Mouse (Mus musculus) bone marrow, adult 2 months (tissue): ENCODE measurements around the gene Aspdh. TPM values are rescaled to one million over a fixed set of nuclear protein-coding genes. Genes with fewer than 3 reads are reported as not detected.

Experiments
- H3K27ac ChIP-seq: fragments of 200-500 bp; 2 replicates; pipeline ENCODE4 v1.5.1; 2012; ENCODE audit warnings: low read depth, mild to moderate bottlenecking, control low read depth, inconsistent platforms, low read length; ENCODE audit not compliant: control insufficient read depth, poor library complexity, insufficient read depth
- H3K4me1 ChIP-seq: fragments of 200-500 bp; 2 replicates; pipeline ENCODE4 v1.6.1; 2011; ENCODE audit warnings: low read length; ENCODE audit not compliant: control insufficient read depth, insufficient read depth
- H3K4me3 ChIP-seq: fragments of 200-500 bp; replicated peaks from 2 replicates; pipeline ENCODE3; 2011; ENCODE audit warnings: mild to moderate bottlenecking, low read depth, low read length, control low read depth; ENCODE audit not compliant: control insufficient read depth
- CTCF ChIP-seq: fragments of 200-500 bp; IDR thresholded peaks from 2 replicates; pipeline ENCODE4 v1.5.1; 2011; ENCODE audit warnings: low read length, control low read depth; ENCODE audit not compliant: control insufficient read depth, insufficient read depth
- POLR2A ChIP-seq: fragments of 200-500 bp; IDR thresholded peaks from 2 replicates; pipeline ENCODE4 v1.6.1; 2011; ENCODE audit warnings: low read depth, mild to moderate bottlenecking, control low read depth, low read length, borderline replicate concordance; ENCODE audit not compliant: control insufficient read depth
- WGBS: fragments of 180-500 bp; shearing (Covaris S2); methylation state at CpG from one replicate; pipeline ENCODE4 v1.1.7; 2018; 5-methylcytosine and 5-hydroxymethylcytosine counted together
- polyA plus RNA-seq: library from polyadenylated mRNA; stranded (reverse); fragments of >200 nt; gene quantifications from 2 replicates; pipeline ENCODE4 v1.2.4, GENCODE M21; 2011; ENCODE audit warnings: low replicate concordance; ENCODE audit not compliant: missing spikeins, insufficient read depth, insufficient read length

The Aspdh gene
- polyA plus RNA-seq, 1 experiment, result not detected

GRCm38 (mm10) chr7:44497361-44498055, 32.3 kb downstream of the Aspdh start:
- H3K4me3 ChIP-seq, result no peak overlapping the region
- WGBS, result 86% methylated on average over 10 of the region's 10 CpGs
- TF ChIP-seq CTCF (no peak), POLR2A (no peak)
- H3K4me1 ChIP-seq, result no peaks in the 10 kb centered on the region; the same call in 1 of the 2 replicates
- H3K27ac ChIP-seq, result no peak overlapping the region; the same call in 1 of the 2 replicates

- TF ChIP-seq CTCF (no peak), POLR2A (no peak)
- H3K27ac ChIP-seq, result no peak overlapping the region
- WGBS, result 65% methylated on average over 1 of the region's 1 CpGs
Observed at GRCm38 (mm10) chr7:44498922-44499321, 33.7 kb downstream of the Aspdh start.

GRCm38 (mm10) chr7:44500046-44500445, 34.9 kb downstream of the Aspdh start:
- no peaks in the 10 kb centered on the region; the same call in 1 of the 2 replicates for H3K4me1 ChIP-seq
- WGBS, result 72% methylated on average over 20 of the region's 20 CpGs
- H3K27ac ChIP-seq, result no peak overlapping the region
- H3K4me3 ChIP-seq, result no peak overlapping the region
- TF ChIP-seq POLR2A (no peak), CTCF (no peak)

More at GRCm38 (mm10) chr7:44498922-44499321, 33.7 kb downstream of the Aspdh start:
- no peak overlapping the region for H3K4me3 ChIP-seq
- H3K4me1 ChIP-seq, result no peaks in the 10 kb centered on the region; the same call in 1 of the 2 replicates

- WGBS, result 20% methylated on average over 5 of the region's 5 CpGs
- TF ChIP-seq CTCF (peak; percentile 87), POLR2A (no peak)
- Histone ChIP-seq H3K4me1 (no peaks in the 10 kb centered on the region), H3K27ac (no peak overlapping the region), H3K4me3 (no peak overlapping the region)
Observed at GRCm38 (mm10) chr7:44501563-44502115, 36.4 kb downstream of the Aspdh start.

GRCm38 (mm10) chr7:44507491-44507890, 42.3 kb downstream of the Aspdh start:
- H3K4me3 ChIP-seq, result no peak overlapping the region
- no peak overlapping the region for H3K27ac ChIP-seq
- H3K4me1 ChIP-seq, result no peaks in the 10 kb centered on the region
- TF ChIP-seq CTCF, result no peak
- no peak for TF ChIP-seq POLR2A

Other genes with a start within 250 kb of the Aspdh start
- gene Klk1b5, start 249.4 kb upstream of the Aspdh start, polyA plus RNA-seq, result not detected in 2 replicates
- 2.4 and 17.2 TPM in 2 replicates for gene Klk1, start 240.0 kb upstream of the Aspdh start, polyA plus RNA-seq
- gene Gm36864, start 229.2 kb upstream of the Aspdh start, polyA plus RNA-seq, result not detected in 2 replicates
- 2.0 TPM in 1 of 2 replicates, not detected in the other for gene 1700028J19Rik, start 218.7 kb upstream of the Aspdh start, polyA plus RNA-seq
- 45.1 and 74.8 TPM in 2 replicates for gene 2410002F23Rik, start 218.7 kb upstream of the Aspdh start, polyA plus RNA-seq
- not detected in 2 replicates for gene Acp4, start 208.0 kb upstream of the Aspdh start, polyA plus RNA-seq
- not detected in 2 replicates for gene Gm15517, start 203.9 kb upstream of the Aspdh start, polyA plus RNA-seq
- gene Clec11a, start 158.5 kb upstream of the Aspdh start, polyA plus RNA-seq, result 0.75 and 1.8 TPM in 2 replicates
- 1.9 and 4.2 TPM in 2 replicates for gene Shank1, start 155.1 kb upstream of the Aspdh start, polyA plus RNA-seq
- gene Syt3, start 81.3 kb upstream of the Aspdh start, polyA plus RNA-seq, result not detected in 2 replicates
- not detected in 2 replicates for gene 1700008O03Rik, start 79.6 kb upstream of the Aspdh start, polyA plus RNA-seq
- 0.92 TPM in 1 of 2 replicates, not detected in the other for gene Lrrc4b, start 36.4 kb upstream of the Aspdh start, polyA plus RNA-seq
- gene Josd2, start 2.6 kb downstream of the Aspdh start, polyA plus RNA-seq, result 128 and 154 TPM in 2 replicates
- 41.8 and 58.8 TPM in 2 replicates for gene Emc10, start 31.1 kb downstream of the Aspdh start, polyA plus RNA-seq
- 4.6 and 5.0 TPM in 2 replicates for gene Fam71e1, start 31.2 kb downstream of the Aspdh start, polyA plus RNA-seq
- 1.5 and 5.4 TPM in 2 replicates for gene Mybpc2, start 59.3 kb downstream of the Aspdh start, polyA plus RNA-seq
- gene Spib, start 66.7 kb downstream of the Aspdh start, polyA plus RNA-seq, result 25.0 and 55.6 TPM in 2 replicates
- 147 and 216 TPM in 2 replicates for gene Pold1, start 83.5 kb downstream of the Aspdh start, polyA plus RNA-seq
- 87.8 and 123 TPM in 2 replicates for gene Nr1h2, start 88.6 kb downstream of the Aspdh start, polyA plus RNA-seq
- gene Napsa, start 107.0 kb downstream of the Aspdh start, polyA plus RNA-seq, result 21.1 and 49.7 TPM in 2 replicates
- 1.1 and 3.9 TPM in 2 replicates for gene Kcnc3, start 125.3 kb downstream of the Aspdh start, polyA plus RNA-seq
- gene Myh14, start 205.5 kb downstream of the Aspdh start, polyA plus RNA-seq, result 0.41 TPM in 1 of 2 replicates, not detected in the other
- not detected in 2 replicates for gene Izumo2, start 243.4 kb downstream of the Aspdh start, polyA plus RNA-seq